Mouse (Mus musculus): ENCODE results near the gene Sema4c. TPM values are rescaled to one million over a fixed set of nuclear protein-coding genes. Genes with fewer than 3 reads are reported as not detected.

Gene Sema4c
- total RNA-seq, 1 experiment: 10.0 TPM

GRCm38 (mm10) chr1:36572709-36573108 lies 14.6 kb upstream of the Sema4c start:
- Histone ChIP-seq H3K4me1 (ENCODE audit: control insufficient read depth in 2 of 2, insufficient read depth in 2 of 2, low read length in 2 of 2, poor library complexity in 1 of 2) (peaks cover 9 to 54% of the 10 kb centered on the region in 2 experiments; a peak in 3 of 4 replicates), H3K36me3 (ENCODE audit: control insufficient read depth, insufficient read depth, low read length, poor library complexity, severe bottlenecking) (no peaks in the 10 kb centered on the region), H3K27ac (ENCODE audit: insufficient read depth, low read depth, low read length, poor library complexity, severe bottlenecking) (no peak overlapping the region), H3K9me3 (ENCODE audit: control insufficient read depth, insufficient read depth, low read depth, low read length) (no peaks in the 10 kb centered on the region), H3K9ac (ENCODE audit: insufficient read depth, low read depth, low read length, poor library complexity, severe bottlenecking) (no peak overlapping the region), H3K4me3 (ENCODE audit: insufficient read depth in 1 of 2, low read depth in 1 of 2, low read length in 2 of 2, poor library complexity in 1 of 2, severe bottlenecking in 1 of 2) (no peak overlapping the region)
- in situ Hi-C loops (cut with MboI; ENCODE audit: low sequenced_read_pairs in 2 of 2, unreplicated experiment in 2 of 2): no loop called here
- no peak for DNase-seq (ENCODE audit: low read depth, low spot score)
- TF ChIP-seq MAFK (IDR thresholded peaks at IDR 0.05; ENCODE audit: insufficient read depth, low read depth, low read length) (no peak), HCFC1 (IDR thresholded peaks at IDR 0.05; ENCODE audit: borderline replicate concordance, insufficient read depth, low read length) (no peak), ZNF384 (IDR thresholded peaks at IDR 0.05; ENCODE audit: low read depth, low read length) (no peak), CHD2 (IDR thresholded peaks at IDR 0.05; ENCODE audit: low read depth, low read length) (no peak), ZC3H11A (IDR thresholded peaks at IDR 0.05; ENCODE audit: borderline replicate concordance, low read depth, low read length) (no peak)

- H3K9ac ChIP-seq (ENCODE audit: insufficient read depth, low read depth, low read length, poor library complexity, severe bottlenecking): no peak overlapping the region
- TF ChIP-seq HCFC1 (IDR thresholded peaks at IDR 0.05; ENCODE audit: borderline replicate concordance, insufficient read depth, low read length) (no peak), ZC3H11A (IDR thresholded peaks at IDR 0.05; ENCODE audit: borderline replicate concordance, low read depth, low read length) (no peak), ZNF384 (IDR thresholded peaks at IDR 0.05; ENCODE audit: low read depth, low read length) (no peak), MAFK (IDR thresholded peaks at IDR 0.05; ENCODE audit: insufficient read depth, low read depth, low read length) (no peak)
- no peaks in the 10 kb centered on the region for H3K36me3 ChIP-seq (ENCODE audit: control insufficient read depth, insufficient read depth, low read length, poor library complexity, severe bottlenecking)
- no peak overlapping the region for H3K27ac ChIP-seq (ENCODE audit: insufficient read depth, low read depth, low read length, poor library complexity, severe bottlenecking)
- no peaks in the 10 kb centered on the region for H3K9me3 ChIP-seq (ENCODE audit: control insufficient read depth, insufficient read depth, low read depth, low read length)
- in situ Hi-C loops (cut with MboI; ENCODE audit: low sequenced_read_pairs in 2 of 2, unreplicated experiment in 2 of 2): no loop called here
- H3K4me1 ChIP-seq (ENCODE audit: control insufficient read depth in 2 of 2, insufficient read depth in 2 of 2, low read length in 2 of 2, poor library complexity in 1 of 2): peaks cover 9 to 50% of the 10 kb centered on the region in 2 experiments; a peak in 3 of 4 replicates
- no peak for DNase-seq (ENCODE audit: low read depth, low spot score)
- H3K4me3 ChIP-seq (ENCODE audit: insufficient read depth in 1 of 2, low read depth in 1 of 2, low read length in 2 of 2, poor library complexity in 1 of 2, severe bottlenecking in 1 of 2): no peak overlapping the region
Observed at GRCm38 (mm10) chr1:36572140-36572700, 14.1 kb upstream of the Sema4c start.

- Histone ChIP-seq H3K9me3 (ENCODE audit: control insufficient read depth, insufficient read depth, low read depth, low read length) (no peaks in the 10 kb centered on the region), H3K9ac (ENCODE audit: insufficient read depth, low read depth, low read length, poor library complexity, severe bottlenecking) (no peak overlapping the region), H3K4me1 (ENCODE audit: control insufficient read depth in 2 of 2, insufficient read depth in 2 of 2, low read length in 2 of 2, poor library complexity in 1 of 2) (peaks cover 9 to 50% of the 10 kb centered on the region in 2 experiments; a peak in 3 of 4 replicates), H3K27ac (ENCODE audit: insufficient read depth, low read depth, low read length, poor library complexity, severe bottlenecking) (no peak overlapping the region), H3K4me3 (ENCODE audit: insufficient read depth in 1 of 2, low read depth in 1 of 2, low read length in 2 of 2, poor library complexity in 1 of 2, severe bottlenecking in 1 of 2) (no peak overlapping the region), H3K36me3 (ENCODE audit: control insufficient read depth, insufficient read depth, low read length, poor library complexity, severe bottlenecking) (no peaks in the 10 kb centered on the region)
- in situ Hi-C loops (cut with MboI; ENCODE audit: low sequenced_read_pairs in 2 of 2, unreplicated experiment in 2 of 2): no loop called here
- DNase-seq (ENCODE audit: low read depth, low spot score): no peak
- TF ChIP-seq ZNF384 (IDR thresholded peaks at IDR 0.05; ENCODE audit: low read depth, low read length): no peak
- no peak for TF ChIP-seq ZC3H11A (IDR thresholded peaks at IDR 0.05; ENCODE audit: borderline replicate concordance, low read depth, low read length)
- no peak for TF ChIP-seq CHD2 (IDR thresholded peaks at IDR 0.05; ENCODE audit: low read depth, low read length)
- TF ChIP-seq MAFK (IDR thresholded peaks at IDR 0.05; ENCODE audit: insufficient read depth, low read depth, low read length): no peak
- TF ChIP-seq HCFC1 (IDR thresholded peaks at IDR 0.05; ENCODE audit: borderline replicate concordance, insufficient read depth, low read length): no peak
Observed at GRCm38 (mm10) chr1:36571627-36572026, 13.5 kb upstream of the Sema4c start.

GRCm38 (mm10) chr1:36570320-36570719 lies 12.2 kb upstream of the Sema4c start:
- H3K4me1 ChIP-seq (ENCODE audit: control insufficient read depth in 2 of 2, insufficient read depth in 2 of 2, low read length in 2 of 2, poor library complexity in 1 of 2): peaks cover 5 to 45% of the 10 kb centered on the region in 2 experiments; a peak in 3 of 4 replicates
- in situ Hi-C loops (cut with MboI; ENCODE audit: low sequenced_read_pairs in 2 of 2, unreplicated experiment in 2 of 2): no loop called here
- no peak overlapping the region for H3K27ac ChIP-seq (ENCODE audit: insufficient read depth, low read depth, low read length, poor library complexity, severe bottlenecking)
- H3K36me3 ChIP-seq (ENCODE audit: control insufficient read depth, insufficient read depth, low read length, poor library complexity, severe bottlenecking): no peaks in the 10 kb centered on the region
- H3K9me3 ChIP-seq (ENCODE audit: control insufficient read depth, insufficient read depth, low read depth, low read length): no peaks in the 10 kb centered on the region
- no peak for TF ChIP-seq HCFC1 (IDR thresholded peaks at IDR 0.05; ENCODE audit: borderline replicate concordance, insufficient read depth, low read length)
- no peak for TF ChIP-seq MAFK (IDR thresholded peaks at IDR 0.05; ENCODE audit: insufficient read depth, low read depth, low read length)
- TF ChIP-seq CHD2 (IDR thresholded peaks at IDR 0.05; ENCODE audit: low read depth, low read length): no peak
- TF ChIP-seq ZC3H11A (IDR thresholded peaks at IDR 0.05; ENCODE audit: borderline replicate concordance, low read depth, low read length): no peak
- no peak for TF ChIP-seq ZNF384 (IDR thresholded peaks at IDR 0.05; ENCODE audit: low read depth, low read length)
- H3K4me3 ChIP-seq (ENCODE audit: insufficient read depth in 1 of 2, low read depth in 1 of 2, low read length in 2 of 2, poor library complexity in 1 of 2, severe bottlenecking in 1 of 2): no peak overlapping the region
- no peak overlapping the region for H3K9ac ChIP-seq (ENCODE audit: insufficient read depth, low read depth, low read length, poor library complexity, severe bottlenecking)
- no peak for DNase-seq (ENCODE audit: low read depth, low spot score)
